Mouse (Mus musculus): ENCODE data around the gene Smtn.
A peak's percentile ranks its signal among the peaks of the same experiment; 100 is the strongest.

Gene Smtn

GRCm38 (mm10) chr11:3527766-3528165, 12.6 kb downstream of the Smtn start:
- DNase-seq (ENCODE audit: low read depth, low spot score), result no peak

GRCm38 (mm10) chr11:3526979-3527738, 13.3 kb downstream of the Smtn start:
- DNase-seq (ENCODE audit: low read depth, low spot score), result no peak

- no peak for DNase-seq (ENCODE audit: low read depth, low spot score)
Measured at GRCm38 (mm10) chr11:3526207-3526606, 14.2 kb downstream of the Smtn start.

DNA sequence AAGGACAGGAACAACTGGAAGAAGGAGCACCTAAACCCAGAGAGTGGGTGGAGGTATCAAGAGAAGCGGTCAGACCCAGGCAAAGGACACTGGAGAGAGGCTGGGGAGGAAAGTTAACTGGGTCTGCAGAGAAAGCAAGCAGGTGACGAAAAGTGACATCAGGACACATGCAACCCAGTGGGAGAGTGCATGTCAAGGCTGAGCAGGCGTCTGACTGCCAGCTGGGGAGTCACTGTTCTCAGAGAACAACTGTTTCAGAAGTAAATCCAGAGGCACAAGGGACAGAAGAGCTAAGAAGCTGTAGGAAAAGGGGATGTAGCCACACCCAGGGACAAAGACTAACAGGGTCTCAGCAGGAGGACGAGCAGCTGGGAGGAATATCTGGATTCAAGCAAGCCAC, 14.9 kb downstream of the Smtn start:
- DNase-seq (ENCODE audit: low read depth, low spot score), result no peak

DNA sequence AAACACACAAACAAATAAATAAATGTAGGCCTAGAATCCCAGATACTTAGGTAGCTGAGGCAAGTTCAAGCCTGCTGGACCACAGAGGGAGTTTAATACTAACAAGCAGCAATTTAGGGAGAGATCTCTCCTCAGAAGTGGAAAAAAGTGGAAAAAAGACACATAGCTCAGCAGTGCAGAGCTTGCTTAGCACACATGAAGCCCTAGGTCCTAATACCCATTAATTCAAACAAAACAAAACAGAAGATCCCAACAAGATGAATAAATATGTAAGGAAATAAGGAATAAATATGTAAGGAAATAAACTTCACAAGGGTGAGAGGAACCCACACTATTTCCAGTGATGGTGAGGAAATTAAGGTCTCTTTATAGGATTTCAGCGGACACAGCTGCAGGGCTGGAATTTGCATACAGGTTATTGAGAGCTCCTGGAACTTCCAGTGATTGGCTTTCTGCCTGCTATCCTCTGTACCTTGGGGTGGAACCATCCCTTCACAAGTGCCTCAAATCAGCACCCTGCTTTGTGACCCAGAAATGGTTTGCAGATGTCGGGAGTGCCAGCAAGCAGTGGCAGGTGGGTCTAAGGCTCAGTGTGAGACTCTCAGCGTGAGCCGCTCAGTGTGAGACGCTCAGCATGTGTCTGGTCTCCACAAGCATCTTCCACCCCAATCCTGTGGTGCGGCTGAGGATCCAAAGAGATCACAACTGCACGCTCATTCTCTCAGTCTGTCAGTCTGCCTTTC, 16.4 kb downstream of the Smtn start:
- no peak for DNase-seq (ENCODE audit: low read depth, low spot score)

GRCm38 (mm10) chr11:3522285-3523000, 18.0 kb downstream of the Smtn start:
- DNase-seq (ENCODE audit: low read depth, low spot score), result no peak

DNA sequence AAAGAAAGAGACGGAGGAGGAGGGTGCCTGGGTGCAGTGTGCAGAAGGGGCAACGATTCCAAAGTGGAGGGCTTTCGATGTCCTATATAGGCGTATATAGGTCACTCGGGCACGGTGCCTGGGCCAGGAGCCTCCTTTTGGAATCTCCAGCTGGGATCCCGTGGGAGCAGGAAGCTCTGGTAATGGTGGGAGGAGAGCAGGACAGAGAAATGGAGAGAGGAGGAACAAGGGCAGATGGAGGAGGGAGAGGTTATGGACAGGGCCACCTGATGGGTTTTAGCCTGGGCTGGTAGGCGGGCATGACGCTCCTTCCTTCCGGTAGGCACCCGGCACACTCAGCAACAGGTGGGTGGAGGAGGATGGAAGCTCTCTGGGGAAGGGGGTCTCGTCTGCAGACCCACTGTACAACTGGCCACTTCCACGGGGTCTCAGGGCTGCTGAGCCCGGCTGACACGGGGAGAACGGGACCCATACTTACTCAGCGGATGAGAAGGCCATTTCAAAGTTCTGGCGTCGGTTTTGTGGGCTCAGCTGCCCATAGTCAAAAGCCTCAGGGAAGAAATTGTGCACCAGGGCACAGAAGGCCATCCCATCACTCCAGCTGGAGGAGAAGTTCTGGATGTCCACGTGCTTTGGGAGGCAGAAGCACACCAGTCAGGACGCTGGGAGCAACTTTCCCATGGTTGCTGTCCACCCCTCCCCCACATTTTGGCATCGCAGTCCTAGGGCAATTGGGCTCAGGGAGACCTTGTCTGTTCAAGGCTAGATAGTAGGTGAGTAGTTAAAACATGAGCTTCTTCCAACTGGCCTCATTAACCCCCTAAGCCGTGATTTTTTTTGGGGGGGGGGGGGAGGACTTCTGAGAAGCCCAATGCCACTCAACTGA, 18.8 kb downstream of the Smtn start:
- no peak for DNase-seq (ENCODE audit: low read depth, low spot score)

DNA sequence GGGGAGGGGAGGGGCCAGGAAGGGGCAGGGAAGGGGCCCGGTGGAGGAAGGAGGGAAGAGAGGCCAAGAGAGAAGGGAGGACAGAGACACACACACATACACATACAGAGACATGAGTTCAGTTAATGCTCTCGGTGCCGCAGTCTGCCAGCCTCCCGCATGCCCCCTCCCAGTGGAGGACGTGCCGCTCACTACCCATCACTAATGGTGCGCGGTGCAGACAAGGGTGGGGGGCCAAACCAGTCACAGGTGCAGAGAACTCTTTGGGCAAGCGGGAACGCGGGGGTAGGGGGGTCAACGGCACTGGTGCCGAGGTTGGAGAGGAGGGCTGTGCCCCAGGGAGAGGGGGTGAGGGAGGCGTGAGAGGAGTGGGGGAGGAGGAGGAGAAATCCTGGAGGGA, 19.5 kb downstream of the Smtn start:
- no peak for DNase-seq (ENCODE audit: low read depth, low spot score)

- no peak for DNase-seq (ENCODE audit: low read depth, low spot score)
Measured at GRCm38 (mm10) chr11:3519756-3520398, 20.5 kb downstream of the Smtn start.

DNA sequence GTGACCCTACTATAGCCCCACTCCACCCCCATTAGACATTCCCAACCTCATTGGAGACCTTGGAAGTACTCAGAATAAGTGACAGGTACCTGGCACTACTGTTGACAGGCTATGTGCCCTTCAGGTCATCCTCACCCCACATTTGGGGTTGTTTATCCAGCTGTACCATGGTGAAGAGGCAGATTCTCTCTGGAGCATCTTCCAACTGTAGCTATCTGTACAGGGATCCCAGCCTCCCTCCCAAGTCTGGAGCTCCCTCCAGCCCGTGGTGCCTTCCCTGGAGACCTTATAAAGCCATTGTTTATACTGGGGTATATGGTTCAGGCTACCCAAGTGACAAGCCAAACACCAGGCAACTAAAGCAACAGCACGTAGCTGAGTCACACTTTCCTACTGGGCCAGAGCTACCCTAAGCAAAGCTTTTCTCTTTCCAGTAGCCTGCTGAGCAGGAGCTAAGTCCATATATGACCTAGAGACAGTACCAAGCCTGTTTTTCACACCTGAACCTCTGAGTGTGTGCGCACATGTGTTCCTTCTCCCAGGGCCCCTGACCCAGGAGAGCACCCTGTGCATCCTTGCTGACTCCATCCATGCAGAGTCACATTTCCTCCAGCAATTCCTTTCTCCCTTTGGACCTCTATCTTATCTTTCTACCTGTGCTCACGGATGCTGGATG, 21.2 kb downstream of the Smtn start:
- no peak for DNase-seq (ENCODE audit: low read depth, low spot score)

- DNase-seq (ENCODE audit: low read depth, low spot score), result no peak
Measured at GRCm38 (mm10) chr11:3517846-3518732, 22.3 kb downstream of the Smtn start.

- DNase-seq (ENCODE audit: low read depth, low spot score), result no peak
Measured at GRCm38 (mm10) chr11:3516859-3517845, 23.3 kb downstream of the Smtn start.

DNA sequence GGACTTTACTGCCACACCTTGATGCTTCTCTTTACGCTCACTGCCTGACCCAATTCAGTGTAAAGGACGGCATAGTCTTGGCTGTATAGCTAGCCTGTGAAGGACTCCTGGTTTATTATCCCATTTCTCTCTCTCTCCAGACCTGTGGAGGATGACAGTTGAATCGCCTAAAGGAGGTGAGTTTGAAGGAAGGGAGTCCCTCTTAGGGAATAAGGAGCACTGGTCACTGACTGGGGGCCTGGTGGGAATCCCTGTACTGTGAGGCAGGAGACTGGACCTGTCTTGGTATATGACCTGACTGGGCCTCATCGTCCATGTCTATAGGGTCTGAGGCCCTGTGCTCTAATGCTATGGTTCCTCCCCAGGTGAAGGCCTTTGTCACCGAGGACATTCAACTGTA, 24.3 kb downstream of the Smtn start:
- DNase-seq (ENCODE audit: low read depth, low spot score), result no peak

DNA sequence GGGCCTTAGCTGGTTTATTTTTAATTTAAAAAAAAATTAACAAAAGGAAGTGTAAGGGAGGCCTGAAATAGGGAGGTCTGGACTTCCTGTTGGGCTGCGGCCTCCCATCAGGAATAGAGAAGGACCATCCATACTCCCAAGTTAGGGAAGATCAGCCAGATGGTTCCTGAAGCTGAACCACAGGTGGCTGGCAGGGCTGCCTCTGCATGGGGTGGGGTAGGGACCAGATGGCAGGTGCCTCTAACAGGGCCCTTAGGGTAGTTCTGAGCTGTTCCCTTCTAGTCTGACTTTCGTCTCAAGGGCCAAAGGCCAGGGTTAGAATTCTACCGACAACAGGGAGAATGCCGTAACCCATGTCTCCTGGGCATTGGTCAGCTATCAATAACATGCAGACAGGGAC, 24.8 kb downstream of the Smtn start:
- no peak for DNase-seq (ENCODE audit: low read depth, low spot score)

DNA sequence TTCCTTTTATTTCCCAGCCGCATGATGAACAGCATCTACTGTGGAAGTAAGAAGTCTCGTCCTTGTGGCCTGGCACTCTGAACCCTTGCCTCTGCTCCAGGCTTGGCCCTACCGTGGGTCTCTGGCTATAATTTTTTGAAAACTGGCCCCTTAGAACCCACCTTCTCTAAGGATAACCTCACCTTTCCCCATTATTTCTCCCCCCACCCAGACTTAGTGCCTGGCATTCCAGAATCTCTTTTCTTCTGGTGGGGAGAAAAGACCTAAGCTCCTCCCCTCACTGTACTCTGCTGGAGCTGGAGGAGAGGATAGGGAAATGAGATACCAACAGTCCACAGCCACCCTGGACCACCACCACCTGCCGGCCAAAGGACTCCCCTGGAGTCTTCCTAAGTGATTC, 25.2 kb downstream of the Smtn start:
- DNase-seq (ENCODE audit: low read depth, low spot score), result no peak

- peak; percentile 68 for DNase-seq (ENCODE audit: low read depth, low spot score)
Measured at GRCm38 (mm10) chr11:3514529-3515054, 25.8 kb downstream of the Smtn start, which contains the start of gene Selenom. Gene Selenom, plus strand, starts transcription at chr11:3514684.

GRCm38 (mm10) chr11:3513291-3513690, 27.1 kb downstream of the Smtn start:
- DNase-seq (ENCODE audit: low read depth, low spot score), result no peak

DNA sequence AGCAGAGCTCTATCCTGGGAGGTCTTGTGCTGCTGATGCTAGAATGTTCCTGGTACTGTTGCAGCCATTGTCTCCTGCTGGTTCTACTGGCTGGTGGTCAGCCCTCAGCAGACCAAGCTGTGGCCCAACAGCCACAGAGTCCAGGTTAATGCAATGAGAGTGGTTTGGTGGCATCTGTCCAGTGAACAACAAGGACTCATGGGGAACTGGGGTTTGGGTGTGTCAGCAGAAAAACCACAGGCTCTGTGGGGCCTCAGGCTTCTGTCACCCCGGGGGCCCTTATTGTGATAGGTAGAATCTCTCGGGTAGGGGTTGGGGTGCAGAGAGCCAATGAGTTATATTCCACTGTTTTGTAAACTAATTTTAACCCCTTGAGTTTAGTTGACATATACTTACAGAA, 30.1 kb downstream of the Smtn start:
- DNase-seq (ENCODE audit: low read depth, low spot score), result no peak
